In genomic region chr7:4920496-4920895, GRCm38 (mm10) we compare ENCODE assay signal across 9 mouse cellular contexts. TPM values are rescaled to one million over a fixed set of nuclear protein-coding genes. Genes with fewer than 3 reads are reported as not detected.
A peak's percentile ranks its signal among the peaks of the same experiment; 100 is the strongest.
DNase-seq lines count a peak whose midpoint lies in the region; ATAC-seq and TF ChIP-seq lines count a peak whose summit lies in the region.
"Had no signal": no experiment of that assay in that cellular context is flagged by ENCODE, and none has a peak within 500 bp of the region (broad histone marks: within the 10 kb centered on the region; RNA-seq: fewer than 3 reads in every experiment).

No protein-coding gene starts in this region.

- no peak for DNase-seq in heart, embryonic 10.5 days (ENCODE audit: low spot score)
- no peak for DNase-seq in heart, adult 2 months
- no peak for DNase-seq in lung, postnatal 10 days
- DNase-seq in hindbrain, postnatal 0 days (ENCODE audit: low spot score): no peak
- DNase-seq in right cerebral cortex, postnatal 14 days: no peak
- DNase-seq in kidney, adult 9 months: no peak

- intact Hi-C loops in heart, adult 2 months (cut with DNase I): no loop called here

- TF ChIP-seq POLR2A in heart, adult 2 months (IDR thresholded peaks at IDR 0.05; ENCODE audit: insufficient read depth, low read depth, low read length): no peak

- no peaks in the 10 kb centered on the region; the same call in 1 of the 2 replicates for H3K79me2 ChIP-seq in heart, adult 2 months (replicated peaks; ENCODE audit: control insufficient read depth, insufficient read depth, low read length)

- H3K4me3 ChIP-seq in heart, embryonic 10.5 days: 0 out of 2 replicates have a peak overlapping the region, but pooled peaks have one; percentile 59
- H3K4me3 ChIP-seq in heart, adult 2 months: no peak overlapping the region
- H3K4me3 ChIP-seq in lung, embryonic 15.5 days: no peak overlapping the region
- no peak overlapping the region for H3K4me3 ChIP-seq in hindbrain, postnatal 0 days (ENCODE audit: low read length)
- H3K4me3 ChIP-seq in stomach, embryonic 14.5 days (ENCODE audit: low read depth, low read length): no peak overlapping the region

- peak overlapping the region; percentile 83 for H3K27ac ChIP-seq in heart, embryonic 10.5 days
- H3K27ac ChIP-seq in heart, adult 2 months: no peak overlapping the region
- peak overlapping the region; percentile 70 for H3K27ac ChIP-seq in lung, embryonic 15.5 days
- H3K27ac ChIP-seq in hindbrain, postnatal 0 days: peak overlapping the region; percentile 96; the same call in 1 of the 2 replicates
- 0 out of 2 replicates have a peak overlapping the region, but pooled peaks have one; percentile 2 for H3K27ac ChIP-seq in stomach, embryonic 14.5 days (ENCODE audit: low read length)
- H3K27ac ChIP-seq: macrophage had no signal

- no peak for ATAC-seq in lung, embryonic 15.5 days (ENCODE audit: borderline replicate concordance, extremely low read depth, low FRiP score, low TSS enrichment)
- no peak for ATAC-seq in hindbrain, postnatal 0 days
- ATAC-seq in stomach, embryonic 14.5 days (ENCODE audit: insufficient number of reproducible peaks, insufficient read depth, low FRiP score, low read depth): no peak

- peaks cover 39% of the 10 kb centered on the region for H3K36me3 ChIP-seq in heart, embryonic 10.5 days
- no peaks in the 10 kb centered on the region for H3K36me3 ChIP-seq in heart, adult 2 months (ENCODE audit: control insufficient read depth, insufficient read depth, low read length)
- peaks cover 27% of the 10 kb centered on the region for H3K36me3 ChIP-seq in lung, embryonic 15.5 days
- peaks cover 28% of the 10 kb centered on the region; the same call in 1 of the 2 replicates for H3K36me3 ChIP-seq in hindbrain, postnatal 0 days (ENCODE audit: insufficient read depth, low read length)
- H3K36me3 ChIP-seq in stomach, embryonic 14.5 days (ENCODE audit: control insufficient read depth, insufficient read depth, low read length): peaks cover 28% of the 10 kb centered on the region

- TF ChIP-seq EP300 in heart, adult 2 months (IDR thresholded peaks at IDR 0.05; ENCODE audit: insufficient read depth, low read depth, low read length): no peak

- no peak overlapping the region; the same call in 1 of the 2 replicates for H3K4me2 ChIP-seq in lung, embryonic 15.5 days
- no peak overlapping the region for H3K4me2 ChIP-seq in hindbrain, postnatal 0 days (ENCODE audit: low read depth, low read length)
- no peak overlapping the region for H3K4me2 ChIP-seq in stomach, embryonic 14.5 days (replicated peaks; ENCODE audit: low read depth, low read length)

- no peak overlapping the region for H3K9ac ChIP-seq in heart, adult 2 months (ENCODE audit: low read depth, low read length)
- H3K9ac ChIP-seq in lung, embryonic 15.5 days: no peak overlapping the region
- no peak overlapping the region for H3K9ac ChIP-seq in hindbrain, postnatal 0 days (replicated peaks; ENCODE audit: low read length)
- H3K9ac ChIP-seq in stomach, embryonic 14.5 days (replicated peaks; ENCODE audit: low read depth, low read length): no peak overlapping the region

- no peaks in the 10 kb centered on the region for H3K9me3 ChIP-seq in heart, embryonic 10.5 days
- H3K9me3 ChIP-seq in lung, embryonic 15.5 days: no peaks in the 10 kb centered on the region
- H3K9me3 ChIP-seq in hindbrain, postnatal 0 days (ENCODE audit: low read length): no peaks in the 10 kb centered on the region
- H3K9me3 ChIP-seq in stomach, embryonic 14.5 days (ENCODE audit: control insufficient read depth, low read depth, low read length): no peaks in the 10 kb centered on the region

- H3K4me1 ChIP-seq in heart, embryonic 10.5 days: peaks cover 74% of the 10 kb centered on the region
- H3K4me1 ChIP-seq in heart, adult 2 months (ENCODE audit: control insufficient read depth, insufficient read depth, low read length): peaks cover 14% of the 10 kb centered on the region
- H3K4me1 ChIP-seq in lung, embryonic 15.5 days: peaks cover 53% of the 10 kb centered on the region
- H3K4me1 ChIP-seq in hindbrain, postnatal 0 days (ENCODE audit: insufficient read depth, low read length): peaks cover 40% of the 10 kb centered on the region
- H3K4me1 ChIP-seq in stomach, embryonic 14.5 days (ENCODE audit: control insufficient read depth, insufficient read depth, low read length): peaks cover 41% of the 10 kb centered on the region

- WGBS in heart, embryonic 10.5 days: 93% methylated on average over 19 of the region's 19 CpGs
- WGBS in heart, adult 2 months: 90% methylated on average over 19 of the region's 19 CpGs
- 90% methylated on average over 19 of the region's 19 CpGs for WGBS in lung, embryonic 15.5 days
- WGBS in hindbrain, postnatal 0 days: 94% methylated on average over 19 of the region's 19 CpGs
- WGBS in stomach, embryonic 14.5 days: 88% methylated on average over 17 of the region's 19 CpGs

- TF ChIP-seq CTCF in heart, adult 2 months (IDR thresholded peaks at IDR 0.05): no peak
- no peak for TF ChIP-seq CTCF in hindbrain, postnatal 0 days (IDR thresholded peaks at IDR 0.05; ENCODE audit: low read depth)

- H3K27me3 ChIP-seq in heart, embryonic 10.5 days (ENCODE audit: insufficient read depth, poor library complexity, severe bottlenecking): no peaks in the 10 kb centered on the region
- no peaks in the 10 kb centered on the region for H3K27me3 ChIP-seq in heart, adult 2 months (ENCODE audit: control insufficient read depth, insufficient read depth, low read length)
- H3K27me3 ChIP-seq in lung, embryonic 15.5 days: no peaks in the 10 kb centered on the region
- H3K27me3 ChIP-seq in hindbrain, postnatal 0 days (ENCODE audit: insufficient read depth, low read length): no peaks in the 10 kb centered on the region
- H3K27me3 ChIP-seq in stomach, embryonic 14.5 days (ENCODE audit: control insufficient read depth, insufficient read depth, low read length): no peaks in the 10 kb centered on the region

RNA-seq across cellular contexts. Expression of gene Nat14, which starts 1.3 kb away (rescaled TPM):
- 4.3 and 5.5 TPM in 2 replicates for polyA plus RNA-seq in heart, embryonic 10.5 days (2016; fragmentation: Nextera tagmentation; extraction: Ambion mirVana)
- total RNA-seq in heart, adult 2 months (2021): 1 to 10 TPM; 5.6 to 5.8 TPM
- 3.5 TPM in 2 replicates for polyA plus RNA-seq in heart, adult 2 months (2012; rRNA removed)
- 2.8 and 3.7 TPM in 2 replicates for polyA plus RNA-seq in lung, embryonic 15.5 days (2015; fragmentation: Nextera tagmentation; extraction: Ambion mirVana)
- total RNA-seq in hindbrain, postnatal 0 days (2014; rRNA removed): 24.2 and 32.3 TPM in 2 replicates
- polyA plus RNA-seq in hindbrain, postnatal 0 days (2015; fragmentation: Nextera tagmentation; extraction: Ambion mirVana): 27.5 and 29.4 TPM in 2 replicates
- polyA plus RNA-seq in stomach, embryonic 14.5 days (2014; fragmentation: Nextera tagmentation; extraction: Ambion mirVana): 3.5 and 4.0 TPM in 2 replicates

RNA-seq across cellular contexts. Expression of gene Ssc5d, which starts 5.1 kb away (rescaled TPM):
- polyA plus RNA-seq in heart, embryonic 10.5 days (2016; fragmentation: Nextera tagmentation; extraction: Ambion mirVana): 1.2 and 1.6 TPM in 2 replicates
- total RNA-seq in heart, adult 2 months (2021): 1 to 10 TPM; 1.7 to 2.9 TPM
- 5.9 and 6.4 TPM in 2 replicates for polyA plus RNA-seq in heart, adult 2 months (2012; rRNA removed)
- polyA plus RNA-seq in lung, embryonic 15.5 days (2015; fragmentation: Nextera tagmentation; extraction: Ambion mirVana): 1.6 and 2.2 TPM in 2 replicates
- 2.5 and 2.8 TPM in 2 replicates for total RNA-seq in hindbrain, postnatal 0 days (2014; rRNA removed)
- 0.77 and 1.0 TPM in 2 replicates for polyA plus RNA-seq in hindbrain, postnatal 0 days (2015; fragmentation: Nextera tagmentation; extraction: Ambion mirVana)
- 3.3 and 3.9 TPM in 2 replicates for polyA plus RNA-seq in stomach, embryonic 14.5 days (2014; fragmentation: Nextera tagmentation; extraction: Ambion mirVana)

RNA-seq across cellular contexts. Expression of gene Zfp628, which starts 5.5 kb away (rescaled TPM):
- 2.9 and 3.5 TPM in 2 replicates for polyA plus RNA-seq in heart, embryonic 10.5 days (2016; fragmentation: Nextera tagmentation; extraction: Ambion mirVana)
- 1 to 10 TPM; 6.8 to 9.4 TPM for total RNA-seq in heart, adult 2 months (2021)
- 6.1 and 7.5 TPM in 2 replicates for polyA plus RNA-seq in heart, adult 2 months (2012; rRNA removed)
- 3.2 and 3.4 TPM in 2 replicates for polyA plus RNA-seq in lung, embryonic 15.5 days (2015; fragmentation: Nextera tagmentation; extraction: Ambion mirVana)
- total RNA-seq in hindbrain, postnatal 0 days (2014; rRNA removed): 12.5 and 12.7 TPM in 2 replicates
- 5.2 and 5.7 TPM in 2 replicates for polyA plus RNA-seq in hindbrain, postnatal 0 days (2015; fragmentation: Nextera tagmentation; extraction: Ambion mirVana)
- 4.3 and 4.5 TPM in 2 replicates for polyA plus RNA-seq in stomach, embryonic 14.5 days (2014; fragmentation: Nextera tagmentation; extraction: Ambion mirVana)

RNA-seq across cellular contexts. Expression of gene Gm36210, which starts 14.2 kb away (rescaled TPM):
- 0.18 and 0.36 TPM in 2 replicates for polyA plus RNA-seq in heart, embryonic 10.5 days (2016; fragmentation: Nextera tagmentation; extraction: Ambion mirVana)
- total RNA-seq in heart, adult 2 months (2021): under 1 TPM in 1 of 2 experiments, not detected in 1; 0.18 TPM
- polyA plus RNA-seq in heart, adult 2 months (2012; rRNA removed): 0.20 and 0.29 TPM in 2 replicates
- polyA plus RNA-seq in lung, embryonic 15.5 days (2015; fragmentation: Nextera tagmentation; extraction: Ambion mirVana): 0.16 TPM in 1 of 2 replicates, not detected in the other
- 0.31 and 3.3 TPM in 2 replicates for total RNA-seq in hindbrain, postnatal 0 days (2014; rRNA removed)
- 0.30 and 0.45 TPM in 2 replicates for polyA plus RNA-seq in hindbrain, postnatal 0 days (2015; fragmentation: Nextera tagmentation; extraction: Ambion mirVana)
- polyA plus RNA-seq in stomach, embryonic 14.5 days (2014; fragmentation: Nextera tagmentation; extraction: Ambion mirVana): not detected in 2 replicates
- polyA plus RNA-seq: macrophage had no signal

RNA-seq across cellular contexts. Expression of gene Isoc2a, which starts 43.5 kb away (rescaled TPM):
- polyA plus RNA-seq in heart, embryonic 10.5 days (2016; fragmentation: Nextera tagmentation; extraction: Ambion mirVana): 1.3 TPM in 2 replicates
- total RNA-seq in heart, adult 2 months (2021): 10 to 100 TPM; 48.9 to 55.5 TPM
- polyA plus RNA-seq in heart, adult 2 months (2012; rRNA removed): 29.3 and 30.6 TPM in 2 replicates
- polyA plus RNA-seq in lung, embryonic 15.5 days (2015; fragmentation: Nextera tagmentation; extraction: Ambion mirVana): 0.63 and 0.81 TPM in 2 replicates
- total RNA-seq in hindbrain, postnatal 0 days (2014; rRNA removed): 8.3 and 12.2 TPM in 2 replicates
- polyA plus RNA-seq in hindbrain, postnatal 0 days (2015; fragmentation: Nextera tagmentation; extraction: Ambion mirVana): 0.43 and 0.76 TPM in 2 replicates
- 0.94 and 0.98 TPM in 2 replicates for polyA plus RNA-seq in stomach, embryonic 14.5 days (2014; fragmentation: Nextera tagmentation; extraction: Ambion mirVana)
